Mouse (Mus musculus) olfactory bulb, adult 2 months (tissue): ENCODE results near the gene Eif3i.

Experiments used
- CTCF ChIP-seq: fragments of 200-500 bp; IDR thresholded peaks from 2 replicates; pipeline ENCODE4 v1.5.1; 2012; ENCODE audit warnings: low read depth, mild to moderate bottlenecking, low read length, moderate library complexity; ENCODE audit not compliant: insufficient read depth
- POLR2A ChIP-seq: fragments of 200-500 bp; IDR thresholded peaks from 2 replicates; pipeline ENCODE4 v1.6.1; 2012; ENCODE audit warnings: mild to moderate bottlenecking, low read depth, low read length, moderate library complexity; ENCODE audit not compliant: insufficient read depth

DNA sequence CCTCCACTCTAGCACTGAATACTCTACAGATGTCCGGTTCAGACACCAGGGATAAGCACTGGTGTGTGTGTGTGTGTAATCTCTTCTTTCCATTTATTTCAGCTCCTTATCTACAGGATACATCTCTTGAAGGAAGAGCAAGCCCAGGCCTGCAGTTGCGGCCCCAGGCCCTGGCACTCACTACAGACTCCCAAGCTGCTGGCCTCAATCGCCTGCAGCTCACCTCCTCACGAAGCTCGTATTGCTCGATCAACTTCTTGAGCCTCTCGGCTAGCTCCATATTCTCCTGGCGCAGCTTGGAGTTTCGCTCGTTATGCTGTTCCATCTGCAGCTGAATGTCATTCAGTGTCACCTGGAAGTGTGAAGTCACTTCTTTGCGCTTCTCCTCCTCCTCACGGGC, 31.4 kb upstream of the Eif3i start:
- TF ChIP-seq CTCF (no peak), POLR2A (no peak)
